Mouse (Mus musculus) left cerebral cortex, adult 9 months (tissue): Measurements from ENCODE around the gene Usp6nl.
A peak's percentile ranks its signal among the peaks of the same experiment; 100 is the strongest.

Source experiments
- DNase-seq, 2 experiments: peaks; one replicate each; pipeline ENCODE4 v3.0.0; 2022; ENCODE audit warnings: low spot score in 2 of 2

Usp6nl gene

GRCm38 (mm10) chr2:6322376-6322901 lies at the start of gene Usp6nl:
Usp6nl (plus strand) TSS chr2:6322667.
- DNase-seq = peak; percentile 25 to 66

- no peak for DNase-seq
Observed at GRCm38 (mm10) chr2:6273392-6273845, 49.0 kb upstream of the Usp6nl start.

GRCm38 (mm10) chr2:6278813-6279530 lies 43.5 kb upstream of the Usp6nl start:
- DNase-seq = no peak

GRCm38 (mm10) chr2:6279614-6280301 lies 42.7 kb upstream of the Usp6nl start:
- DNase-seq = no peak

- no peak for DNase-seq
Observed at GRCm38 (mm10) chr2:6283569-6283968, 38.9 kb upstream of the Usp6nl start.

GRCm38 (mm10) chr2:6284784-6285183 lies 37.7 kb upstream of the Usp6nl start:
- no peak for DNase-seq

- DNase-seq = no peak
Observed at GRCm38 (mm10) chr2:6285794-6286193, 36.7 kb upstream of the Usp6nl start.

GRCm38 (mm10) chr2:6293825-6294444 lies 28.5 kb upstream of the Usp6nl start:
- DNase-seq = peak in 1 of 2 experiments; percentile 15

- no peak for DNase-seq
Observed at GRCm38 (mm10) chr2:6294993-6295628, 27.4 kb upstream of the Usp6nl start.

- no peak for DNase-seq
Observed at GRCm38 (mm10) chr2:6304768-6305167, 17.7 kb upstream of the Usp6nl start.

GRCm38 (mm10) chr2:6306861-6307260 lies 15.6 kb upstream of the Usp6nl start:
- no peak for DNase-seq

- no peak for DNase-seq
Observed at GRCm38 (mm10) chr2:6309373-6309821, 13.1 kb upstream of the Usp6nl start.

GRCm38 (mm10) chr2:6312764-6313163 lies 9.7 kb upstream of the Usp6nl start:
- DNase-seq = no peak

- no peak for DNase-seq
Observed at GRCm38 (mm10) chr2:6313733-6314132, 8.7 kb upstream of the Usp6nl start.

GRCm38 (mm10) chr2:6320153-6320552 lies 2.3 kb upstream of the Usp6nl start:
- no peak for DNase-seq

GRCm38 (mm10) chr2:6321769-6322375 lies 595 bp upstream of the Usp6nl start:
- no peak for DNase-seq

- DNase-seq = peak in 1 of 2 experiments; percentile 13
Observed at GRCm38 (mm10) chr2:6322938-6323521, 563 bp downstream of the Usp6nl start.

GRCm38 (mm10) chr2:6325646-6326045 lies 3.2 kb downstream of the Usp6nl start:
- DNase-seq = no peak

GRCm38 (mm10) chr2:6328927-6329326 lies 6.5 kb downstream of the Usp6nl start:
- no peak for DNase-seq

- DNase-seq = no peak
Observed at GRCm38 (mm10) chr2:6330756-6331155, 8.3 kb downstream of the Usp6nl start.
